Mouse (Mus musculus) hindbrain, embryonic 13.5 days (tissue): Measurements from ENCODE around the gene Gm20388. TPM values are rescaled to one million over a fixed set of nuclear protein-coding genes. Genes with fewer than 3 reads are reported as not detected.
A peak's percentile ranks its signal among the peaks of the same experiment; 100 is the strongest.

Experiments
- ATAC-seq: fragments of 200-750 bp; cut with Nextera tagmentation; 2 replicates; pipeline ENCODE4 v1.8.0; 2017; ENCODE audit warnings: moderate TSS enrichment; ENCODE audit not compliant: low FRiP score
- H3K27ac ChIP-seq: fragments of 300-500 bp; sonication (generic); 2 replicates; pipeline ENCODE4 v1.5.1; 2015; ENCODE audit warnings: inconsistent platforms, mild to moderate bottlenecking, moderate library complexity
- H3K27me3 ChIP-seq: fragments of 300-500 bp; sonication (generic); 2 replicates; pipeline ENCODE4 v1.6.1; 2015; ENCODE audit warnings: mild to moderate bottlenecking, inconsistent platforms
- H3K36me3 ChIP-seq: fragments of 300-500 bp; sonication (generic); 2 replicates; pipeline ENCODE4 v1.6.1; 2015; ENCODE audit warnings: mild to moderate bottlenecking, inconsistent platforms
- H3K4me1 ChIP-seq: fragments of 300-500 bp; sonication (generic); replicated peaks from 2 replicates; pipeline ENCODE4 v1.6.1; 2015; ENCODE audit warnings: inconsistent platforms
- H3K4me2 ChIP-seq: fragments of 300-500 bp; sonication (generic); 2 replicates; pipeline ENCODE4 v1.6.1; 2015; ENCODE audit warnings: inconsistent platforms, mild to moderate bottlenecking, moderate library complexity
- H3K4me3 ChIP-seq: fragments of 300-500 bp; sonication (generic); 2 replicates; pipeline ENCODE4 v1.5.1; 2015; ENCODE audit warnings: mild to moderate bottlenecking, inconsistent platforms
- H3K9ac ChIP-seq: fragments of 300-500 bp; sonication (generic); 2 replicates; pipeline ENCODE4 v1.6.1; 2015; ENCODE audit warnings: mild to moderate bottlenecking, inconsistent platforms
- H3K9me3 ChIP-seq: fragments of 300-500 bp; sonication (generic); 2 replicates; pipeline ENCODE4 v1.6.1; 2016; ENCODE audit warnings: inconsistent platforms
- whole genome bisulfite sequencing: fragments of 180-500 bp; shearing (Covaris S2); methylation state at CpG from one replicate; pipeline ENCODE4 v1.1.7; 2015; 5-methylcytosine and 5-hydroxymethylcytosine counted together
- polyA plus RNA-seq: library from polyadenylated mRNA; unstranded; fragments of >200 nt; fragmentation: Nextera tagmentation; extraction: Ambion mirVana; gene quantifications from 2 replicates; pipeline ENCODE4 v1.2.1, GENCODE M21; 2015

The Gm20388 gene
- polyA plus RNA-seq, 1 experiment from 2014 or later = 1.9 TPM

DNA sequence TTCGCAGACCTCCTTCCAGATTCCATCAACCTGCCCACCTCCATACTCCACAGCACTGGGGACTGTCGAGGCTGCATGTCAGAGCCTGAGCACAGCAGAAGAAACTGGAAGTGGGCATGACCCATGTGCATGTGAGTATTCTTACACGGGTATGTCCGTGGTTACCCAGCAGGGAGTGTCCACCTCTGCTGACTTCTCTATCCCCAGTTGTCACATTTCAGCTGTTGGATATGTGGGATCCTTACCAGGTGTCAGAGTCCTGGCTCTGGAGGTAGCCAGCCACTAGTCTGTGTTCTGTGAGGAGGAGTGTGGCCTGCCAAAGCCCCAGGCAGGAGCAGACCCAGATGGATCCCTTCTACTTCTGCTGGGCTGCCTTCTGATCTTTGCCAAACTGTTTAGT lies 2128.8 kb downstream of the Gm20388 start:
- Histone ChIP-seq H3K4me3 (no peak overlapping the region), H3K4me2 (no peak overlapping the region), H3K27me3 (peaks cover 10% of the 10 kb centered on the region; the same call in 1 of the 2 replicates), H3K4me1 (0 out of 2 replicates have a peak, but pooled peaks cover 3% of the 10 kb centered on the region), H3K9ac (no peak overlapping the region), H3K9me3 (no peaks in the 10 kb centered on the region), H3K27ac (no peak overlapping the region), H3K36me3 (no peaks in the 10 kb centered on the region)
- WGBS = 80% methylated on average over 4 of the region's 4 CpGs
- no peak for ATAC-seq

DNA sequence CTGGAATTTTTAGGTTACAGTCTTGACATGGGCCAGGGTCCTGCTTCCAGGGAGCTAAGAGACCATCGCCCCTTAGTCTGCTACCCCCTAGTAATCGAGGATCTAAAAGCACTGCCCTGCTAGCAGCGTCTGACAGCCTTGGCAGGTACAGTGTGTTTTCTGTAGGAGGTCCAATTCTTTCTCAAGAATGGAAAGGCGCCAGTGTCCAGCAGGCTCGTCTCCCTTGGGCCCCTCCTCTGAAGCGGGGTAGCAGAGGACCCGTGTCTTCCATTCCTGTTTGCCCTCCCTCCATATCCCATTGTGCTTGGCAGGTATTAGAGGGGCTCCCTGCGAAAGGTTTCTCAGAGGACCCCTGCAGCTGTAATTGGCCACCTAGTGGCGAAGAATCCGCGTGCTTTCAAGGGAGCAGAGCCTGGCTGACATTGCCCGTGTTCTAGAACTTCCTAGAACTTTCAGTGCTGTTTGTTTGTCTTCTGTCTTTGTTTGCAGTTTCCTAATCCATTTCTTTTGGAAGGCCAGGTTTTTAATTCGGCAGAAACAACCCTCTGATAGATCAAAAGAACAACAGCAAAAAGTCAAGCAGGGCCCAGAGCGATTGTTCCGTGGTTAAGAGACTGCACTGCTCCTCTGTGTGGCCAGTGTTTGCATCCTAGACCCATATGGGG lies 2136.7 kb downstream of the Gm20388 start:
- H3K9ac ChIP-seq = no peak overlapping the region
- no peak for ATAC-seq
- no peaks in the 10 kb centered on the region for H3K36me3 ChIP-seq

DNA sequence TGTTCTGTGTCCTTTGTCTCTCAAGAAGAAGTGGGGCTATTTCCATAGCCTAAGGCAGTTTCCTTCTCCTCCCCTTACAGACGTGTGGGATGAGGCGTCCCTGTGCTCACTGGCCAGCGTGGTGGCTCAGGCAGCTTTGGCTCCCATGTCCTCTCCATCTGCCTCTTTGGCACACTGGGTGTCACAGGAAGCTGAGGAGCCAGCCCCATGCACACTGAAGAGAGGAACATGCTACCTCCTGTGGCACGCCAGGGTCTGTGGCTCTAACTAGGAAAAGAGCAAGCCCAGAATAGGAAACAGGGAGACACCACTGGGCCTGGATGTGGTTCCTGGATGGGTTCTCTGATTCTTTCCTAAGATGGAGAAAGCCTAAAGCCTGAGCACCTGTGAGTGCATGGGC lies 2138.6 kb downstream of the Gm20388 start:
- 87% methylated on average over 4 of the region's 4 CpGs for WGBS
- Histone ChIP-seq H3K9ac (no peak overlapping the region), H3K36me3 (no peaks in the 10 kb centered on the region), H3K4me1 (peaks cover 9% of the 10 kb centered on the region), H3K27me3 (no peaks in the 10 kb centered on the region), H3K27ac (no peak overlapping the region), H3K9me3 (no peaks in the 10 kb centered on the region), H3K4me3 (no peak overlapping the region), H3K4me2 (no peak overlapping the region)
- ATAC-seq = no peak

More for the DNA sequence above, 2136.7 kb downstream of the Gm20388 start:
- Histone ChIP-seq H3K4me3 (no peak overlapping the region), H3K9me3 (no peaks in the 10 kb centered on the region), H3K4me1 (peaks cover 9% of the 10 kb centered on the region), H3K27me3 (0 out of 2 replicates have a peak, but pooled peaks cover 7% of the 10 kb centered on the region), H3K4me2 (no peak overlapping the region), H3K27ac (no peak overlapping the region)
- WGBS = 63% methylated on average over 15 of the region's 15 CpGs

DNA sequence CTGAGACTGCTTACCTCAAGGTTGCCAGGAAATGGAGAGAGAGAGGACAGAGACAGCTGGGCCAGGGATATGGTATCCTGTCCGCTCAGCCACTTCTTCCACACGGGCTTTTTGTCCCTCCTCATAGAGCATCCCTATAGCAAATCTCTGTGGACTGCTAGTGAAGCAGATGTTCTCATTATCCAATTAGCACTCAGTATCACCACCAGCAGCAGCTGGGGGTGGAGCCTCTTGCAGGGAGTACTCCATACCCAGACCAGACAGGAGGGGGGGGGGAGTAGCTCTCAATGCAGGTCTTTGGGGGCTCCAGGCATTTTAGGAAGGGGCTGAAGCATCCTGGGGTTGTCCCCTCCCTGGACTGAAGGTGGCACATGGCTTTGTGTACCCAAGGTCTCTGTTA lies 2139.3 kb downstream of the Gm20388 start:
- Histone ChIP-seq H3K9me3 (no peaks in the 10 kb centered on the region), H3K36me3 (no peaks in the 10 kb centered on the region), H3K27me3 (no peaks in the 10 kb centered on the region), H3K9ac (no peak overlapping the region), H3K4me1 (peaks cover 16% of the 10 kb centered on the region), H3K4me2 (no peak overlapping the region), H3K27ac (no peak overlapping the region), H3K4me3 (no peak overlapping the region)
- 50% methylated on average over 2 of the region's 2 CpGs for WGBS
- no peak for ATAC-seq

DNA sequence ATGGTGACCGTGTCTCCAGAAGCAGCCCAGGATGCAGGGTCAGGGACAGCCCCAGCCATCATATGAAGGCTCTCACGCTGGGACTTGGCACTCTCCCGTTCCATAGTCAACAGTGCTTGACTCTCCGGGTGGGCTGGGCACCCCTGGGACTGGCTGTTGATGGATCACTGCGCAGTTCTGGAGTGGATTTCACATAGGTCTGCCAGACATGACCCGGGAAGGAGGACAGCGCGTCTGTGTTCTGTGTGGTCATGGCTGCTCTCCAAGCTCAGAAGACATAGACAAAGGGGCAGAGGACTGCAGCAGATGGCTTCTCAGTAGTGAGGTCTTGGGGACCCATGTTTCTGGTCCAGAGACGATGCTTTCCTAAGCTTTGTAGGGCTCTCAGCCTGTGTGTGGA lies 2140.0 kb downstream of the Gm20388 start:
- Histone ChIP-seq H3K9ac (no peak overlapping the region), H3K4me3 (no peak overlapping the region), H3K27me3 (no peaks in the 10 kb centered on the region), H3K36me3 (no peaks in the 10 kb centered on the region), H3K4me2 (no peak overlapping the region), H3K27ac (no peak overlapping the region), H3K9me3 (no peaks in the 10 kb centered on the region), H3K4me1 (peaks cover 23% of the 10 kb centered on the region)
- no peak for ATAC-seq
- 93% methylated on average over 9 of the region's 9 CpGs for WGBS

DNA sequence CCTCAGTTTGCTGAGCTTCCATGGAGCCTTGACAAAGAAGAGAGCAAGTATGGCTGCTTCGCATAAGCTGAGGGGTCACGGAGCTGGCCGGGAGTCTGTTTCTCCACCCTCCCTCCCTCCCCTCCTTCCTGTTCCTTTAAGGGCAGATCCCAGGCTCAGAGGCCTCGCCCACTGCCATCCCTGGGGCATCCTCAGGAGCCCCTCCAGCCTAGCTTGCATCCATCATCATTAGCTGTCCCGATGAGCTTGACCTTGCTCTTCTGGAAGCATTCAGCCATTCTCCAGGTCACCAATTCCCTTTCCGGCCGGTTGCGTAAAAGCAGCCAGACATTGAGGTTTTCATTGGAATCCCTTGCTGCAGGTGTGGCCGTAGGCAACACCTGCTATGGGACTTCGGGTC lies 2144.7 kb downstream of the Gm20388 start:
- Histone ChIP-seq H3K27ac (no peak overlapping the region), H3K9ac (0 out of 2 replicates have a peak overlapping the region, but pooled peaks have one; percentile 13), H3K27me3 (no peaks in the 10 kb centered on the region), H3K9me3 (no peaks in the 10 kb centered on the region), H3K4me2 (no peak overlapping the region), H3K36me3 (no peaks in the 10 kb centered on the region), H3K4me3 (no peak overlapping the region), H3K4me1 (peaks cover 20% of the 10 kb centered on the region)
- no peak for ATAC-seq
- WGBS = 47% methylated on average over 10 of the region's 10 CpGs

DNA sequence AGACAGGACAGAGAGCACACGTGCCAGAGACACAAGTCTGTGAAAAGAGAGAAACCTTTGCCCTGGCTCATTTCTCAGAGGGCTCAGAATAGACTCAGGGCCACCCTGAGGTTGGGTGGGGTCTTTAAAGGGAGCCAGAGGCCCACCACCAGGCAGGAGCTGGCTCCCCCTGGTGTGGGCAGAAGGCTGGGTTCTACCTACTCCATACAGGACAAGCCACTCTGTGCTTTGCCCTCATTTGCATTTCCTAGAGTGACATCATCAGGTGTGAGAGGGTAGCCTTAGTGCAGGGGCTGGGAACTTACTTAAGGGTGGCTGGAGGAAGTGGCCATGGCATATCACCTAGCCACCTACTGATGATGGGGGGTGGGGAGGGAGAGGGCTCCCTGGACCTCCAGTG lies 2145.5 kb downstream of the Gm20388 start:
- no peaks in the 10 kb centered on the region for H3K27me3 ChIP-seq

DNA sequence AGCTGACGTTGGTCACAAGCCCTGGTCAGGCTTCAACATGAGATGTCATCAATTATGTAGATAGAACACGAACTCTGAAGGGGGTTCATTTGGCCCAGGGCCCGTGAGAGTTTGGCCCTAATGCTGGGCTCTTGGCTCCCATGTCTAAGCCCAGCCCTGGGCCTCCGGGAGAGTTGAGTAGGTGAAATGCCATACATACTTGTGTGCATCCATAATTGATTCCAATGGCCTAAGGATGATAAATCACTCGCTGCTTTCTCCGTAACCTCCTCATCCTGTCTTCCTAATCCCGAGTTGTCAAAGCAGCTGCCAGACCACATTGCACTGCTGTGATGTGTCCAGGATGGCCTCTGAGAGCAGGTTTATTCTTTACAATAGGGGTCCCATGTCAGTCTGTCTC lies 2146.2 kb downstream of the Gm20388 start:
- H3K36me3 ChIP-seq = no peaks in the 10 kb centered on the region
- H3K4me1 ChIP-seq = peaks cover 18% of the 10 kb centered on the region
- no peak for ATAC-seq
- H3K9me3 ChIP-seq = no peaks in the 10 kb centered on the region
- H3K9ac ChIP-seq = no peak overlapping the region
- 71% methylated on average over 7 of the region's 7 CpGs for WGBS
- H3K27ac ChIP-seq = no peak overlapping the region
- H3K4me3 ChIP-seq = no peak overlapping the region
- no peaks in the 10 kb centered on the region for H3K27me3 ChIP-seq
- H3K4me2 ChIP-seq = no peak overlapping the region

More for the DNA sequence above, 2145.5 kb downstream of the Gm20388 start:
- Histone ChIP-seq H3K4me1 (peaks cover 18% of the 10 kb centered on the region), H3K4me2 (no peak overlapping the region), H3K36me3 (no peaks in the 10 kb centered on the region), H3K27ac (no peak overlapping the region), H3K4me3 (no peak overlapping the region), H3K9ac (no peak overlapping the region), H3K9me3 (no peaks in the 10 kb centered on the region)
- WGBS = 27% methylated on average over 1 of the region's 1 CpGs
- ATAC-seq = no peak

DNA sequence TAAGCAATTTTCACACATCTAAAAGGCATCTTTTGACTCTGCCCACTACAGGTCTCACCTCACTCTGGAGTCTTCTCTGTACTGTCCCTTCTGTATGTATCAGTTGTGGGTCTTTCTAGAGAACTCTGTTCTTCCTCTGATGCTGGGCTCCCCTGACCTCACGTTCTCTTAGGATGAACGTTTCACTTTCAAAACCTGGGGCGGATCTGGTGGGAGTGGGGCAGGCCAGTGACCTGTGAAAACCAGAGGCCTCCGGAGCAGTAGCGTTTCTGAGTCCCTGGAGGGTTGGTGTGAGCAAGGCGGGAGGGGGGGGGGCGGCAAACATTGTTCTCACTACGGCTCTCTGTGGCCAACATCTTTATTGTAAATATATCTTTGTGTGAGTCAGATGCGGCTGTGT lies 2147.9 kb downstream of the Gm20388 start:
- H3K36me3 ChIP-seq = no peaks in the 10 kb centered on the region
- H3K27me3 ChIP-seq = no peaks in the 10 kb centered on the region
- WGBS = 63% methylated on average over 9 of the region's 9 CpGs
- no peak overlapping the region for H3K27ac ChIP-seq
- no peak overlapping the region for H3K4me3 ChIP-seq
- H3K4me2 ChIP-seq = no peak overlapping the region
- no peak for ATAC-seq
- no peaks in the 10 kb centered on the region for H3K9me3 ChIP-seq
- H3K4me1 ChIP-seq = peaks cover 18% of the 10 kb centered on the region
- no peak overlapping the region for H3K9ac ChIP-seq

DNA sequence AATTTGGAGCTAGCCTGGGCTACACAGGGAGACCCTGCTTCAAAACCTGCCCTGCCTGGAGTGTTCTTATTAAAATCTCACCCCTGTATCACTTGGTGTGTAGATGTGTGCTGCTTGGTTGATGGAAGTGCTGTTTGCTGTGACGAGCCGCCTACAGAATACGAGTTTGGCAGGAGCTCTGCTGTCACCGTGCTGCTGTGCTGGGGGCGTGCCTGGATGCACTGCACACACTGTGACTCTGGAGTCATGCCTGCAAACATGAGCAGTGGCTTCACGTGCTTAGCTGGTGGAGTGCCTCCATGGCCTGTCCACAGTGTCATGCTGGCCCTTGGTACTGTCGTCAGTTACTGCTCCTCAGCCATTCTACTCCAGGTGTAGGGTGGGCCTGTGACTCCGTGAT lies 2148.3 kb downstream of the Gm20388 start:
- Histone ChIP-seq H3K9ac (no peak overlapping the region), H3K4me1 (peaks cover 18% of the 10 kb centered on the region), H3K27ac (no peak overlapping the region), H3K36me3 (no peaks in the 10 kb centered on the region), H3K4me2 (no peak overlapping the region), H3K9me3 (no peaks in the 10 kb centered on the region), H3K27me3 (no peaks in the 10 kb centered on the region), H3K4me3 (no peak overlapping the region)
- 82% methylated on average over 8 of the region's 8 CpGs for WGBS
- no peak for ATAC-seq

DNA sequence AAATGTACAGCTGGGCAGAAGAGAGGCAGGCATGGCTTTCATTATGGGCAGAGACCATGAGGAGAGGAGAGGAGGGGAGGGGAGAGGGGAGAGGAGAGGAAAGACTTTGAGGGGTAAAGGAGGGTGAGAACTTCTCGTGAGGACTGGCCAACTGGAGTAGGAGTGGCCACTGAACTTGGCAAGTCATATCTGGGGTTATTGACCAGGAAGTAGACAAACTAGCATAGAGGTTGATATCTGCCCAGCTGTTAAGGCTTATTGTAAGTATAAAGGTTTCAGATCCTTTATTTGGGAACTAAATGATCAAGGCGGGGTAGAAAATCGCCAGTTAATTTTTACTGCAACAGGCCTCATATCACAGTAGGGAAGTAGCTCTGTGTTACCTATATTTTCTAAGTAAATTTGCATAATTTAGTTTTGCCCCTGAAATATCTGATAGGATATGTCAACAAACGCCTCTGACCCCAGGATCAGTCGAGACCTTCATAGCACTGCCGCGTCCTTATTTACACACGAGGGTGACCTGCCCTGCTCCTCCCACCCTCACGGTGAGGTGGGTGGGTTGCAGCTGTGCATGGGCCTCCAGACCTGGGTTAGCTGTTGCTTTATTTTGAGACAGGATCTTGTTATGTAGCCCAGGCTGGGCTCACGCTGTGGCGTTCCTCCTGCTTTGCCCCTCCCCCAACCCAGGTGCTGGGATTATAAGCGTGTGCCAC lies 2152.0 kb downstream of the Gm20388 start:
- Histone ChIP-seq H3K4me1 (no peaks in the 10 kb centered on the region), H3K36me3 (no peaks in the 10 kb centered on the region), H3K4me3 (no peak overlapping the region), H3K9me3 (no peaks in the 10 kb centered on the region), H3K4me2 (no peak overlapping the region), H3K9ac (no peak overlapping the region), H3K27me3 (no peaks in the 10 kb centered on the region), H3K27ac (no peak overlapping the region)
- 83% methylated on average over 12 of the region's 12 CpGs for WGBS
- no peak for ATAC-seq

DNA sequence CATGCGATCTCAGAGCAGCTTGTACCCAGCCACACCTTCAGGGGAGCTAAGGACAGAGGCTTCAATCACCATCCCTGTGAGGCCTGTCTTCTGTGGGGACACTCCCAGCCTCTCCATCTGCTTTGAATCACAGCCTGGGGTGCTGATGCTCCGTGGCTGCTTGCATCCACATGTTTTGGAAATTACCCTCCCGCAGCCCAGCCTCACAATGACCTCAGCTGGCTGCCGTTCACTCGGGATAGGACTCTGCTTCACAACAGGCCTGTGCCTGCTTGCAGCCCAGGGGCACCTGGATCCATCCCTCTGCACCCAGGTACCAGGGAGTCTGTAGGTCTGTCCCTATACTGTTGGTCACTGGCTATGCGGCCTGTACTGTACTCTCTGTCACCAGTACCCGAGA lies 2153.7 kb downstream of the Gm20388 start:
- Histone ChIP-seq H3K9ac (no peak overlapping the region), H3K9me3 (no peaks in the 10 kb centered on the region), H3K27ac (no peak overlapping the region), H3K4me3 (no peak overlapping the region), H3K27me3 (0 out of 2 replicates have a peak, but pooled peaks cover 3% of the 10 kb centered on the region), H3K4me1 (no peaks in the 10 kb centered on the region), H3K36me3 (no peaks in the 10 kb centered on the region), H3K4me2 (no peak overlapping the region)
- 66% methylated on average over 7 of the region's 7 CpGs for WGBS
- no peak for ATAC-seq
